Mouse (Mus musculus): ENCODE measurements around the gene Il15. TPM values are rescaled to one million over a fixed set of nuclear protein-coding genes. Genes with fewer than 3 reads are reported as not detected.

Il15 gene
- polyA plus RNA-seq, 1 experiment from 2014 or later = 5.5 TPM

GRCm38 (mm10) chr8:82401059-82401458 lies 2.0 kb downstream of the Il15 start:
- H3K4me3 ChIP-seq (replicated peaks; ENCODE audit: low read length) = no peak overlapping the region; the same call in 1 of the 2 replicates
- no peak overlapping the region for H3K9ac ChIP-seq (ENCODE audit: low read length)
- WGBS = 35% methylated on average over 2 of the region's 2 CpGs
- H3K27me3 ChIP-seq (ENCODE audit: control insufficient read depth, insufficient read depth, low read length) = no peaks in the 10 kb centered on the region
- H3K36me3 ChIP-seq (ENCODE audit: control insufficient read depth, insufficient read depth, low read length) = no peaks in the 10 kb centered on the region
- no peak overlapping the region for H3K27ac ChIP-seq (ENCODE audit: low read length)
- no peaks in the 10 kb centered on the region for H3K9me3 ChIP-seq (replicated peaks; ENCODE audit: control insufficient read depth, low read length)
- peaks cover 12% of the 10 kb centered on the region for H3K4me1 ChIP-seq (ENCODE audit: control insufficient read depth, insufficient read depth, low read length)
- ATAC-seq (ENCODE audit: insufficient read depth, low FRiP score) = no peak
- peak overlapping the region; percentile 33; the same call in 1 of the 2 replicates for H3K4me2 ChIP-seq (ENCODE audit: low read depth, low read length)

DNA sequence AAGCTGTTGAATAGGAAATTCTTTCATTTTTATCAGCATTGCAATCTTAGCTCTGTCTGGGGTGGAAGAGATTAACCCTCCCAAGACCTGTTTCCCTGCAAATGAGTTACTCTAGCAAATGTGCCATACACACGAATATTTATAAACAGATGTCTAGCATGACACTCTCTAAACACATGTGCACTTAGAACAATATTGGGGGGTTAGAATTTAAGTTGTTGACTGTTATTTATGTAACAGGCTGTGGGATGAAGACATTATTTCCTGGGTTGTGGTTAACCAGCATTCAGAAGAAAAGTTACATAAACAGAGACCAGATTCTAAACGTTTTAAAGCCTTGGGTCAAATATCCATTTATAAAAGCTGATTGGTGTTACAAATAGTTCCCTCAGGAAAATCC lies 2.6 kb downstream of the Il15 start:
- no peak overlapping the region for H3K4me3 ChIP-seq (replicated peaks; ENCODE audit: low read length)
- no peaks in the 10 kb centered on the region for H3K9me3 ChIP-seq (replicated peaks; ENCODE audit: control insufficient read depth, low read length)
- H3K27ac ChIP-seq (ENCODE audit: low read length) = no peak overlapping the region
- WGBS = 20% methylated on average over 2 of the region's 2 CpGs
- H3K4me1 ChIP-seq (ENCODE audit: control insufficient read depth, insufficient read depth, low read length) = peaks cover 12% of the 10 kb centered on the region
- H3K36me3 ChIP-seq (ENCODE audit: control insufficient read depth, insufficient read depth, low read length) = no peaks in the 10 kb centered on the region
- no peak for ATAC-seq (ENCODE audit: insufficient read depth, low FRiP score)
- 0 out of 2 replicates have a peak overlapping the region, but pooled peaks have one; percentile 9 for H3K4me2 ChIP-seq (ENCODE audit: low read depth, low read length)
- no peaks in the 10 kb centered on the region for H3K27me3 ChIP-seq (ENCODE audit: control insufficient read depth, insufficient read depth, low read length)
- no peak overlapping the region for H3K9ac ChIP-seq (ENCODE audit: low read length)

GRCm38 (mm10) chr8:82398546-82398945 lies 4.5 kb downstream of the Il15 start:
- H3K4me1 ChIP-seq (ENCODE audit: control insufficient read depth, insufficient read depth, low read length) = peaks cover 12% of the 10 kb centered on the region

DNA sequence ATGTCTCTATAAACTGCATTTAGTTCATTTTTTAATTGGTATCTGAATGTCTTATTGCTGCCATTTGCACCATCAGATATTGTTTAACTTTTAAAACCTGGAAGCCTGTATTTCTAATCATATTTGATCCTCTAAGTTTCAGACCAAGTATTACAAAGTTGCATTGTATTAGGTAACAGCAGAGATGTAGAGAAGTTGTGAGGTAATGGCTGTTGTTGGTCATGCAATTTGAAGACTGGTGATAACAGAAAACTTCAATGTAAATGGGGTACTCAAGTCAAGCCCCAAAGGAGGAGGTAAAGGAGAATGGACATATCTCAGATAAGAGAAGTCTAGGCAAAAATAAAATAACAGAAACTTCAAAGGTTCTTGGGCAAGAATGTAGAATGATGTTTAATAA lies 11.8 kb downstream of the Il15 start:
- no peak overlapping the region for H3K4me3 ChIP-seq (replicated peaks; ENCODE audit: low read length)
- ATAC-seq (ENCODE audit: insufficient read depth, low FRiP score) = no peak
- H3K4me2 ChIP-seq (ENCODE audit: low read depth, low read length) = no peak overlapping the region
- no peaks in the 10 kb centered on the region for H3K27me3 ChIP-seq (ENCODE audit: control insufficient read depth, insufficient read depth, low read length)
- H3K9me3 ChIP-seq (replicated peaks; ENCODE audit: control insufficient read depth, low read length) = no peaks in the 10 kb centered on the region
- no peaks in the 10 kb centered on the region; the same call in 1 of the 2 replicates for H3K4me1 ChIP-seq (ENCODE audit: control insufficient read depth, insufficient read depth, low read length)
- no peaks in the 10 kb centered on the region for H3K36me3 ChIP-seq (ENCODE audit: control insufficient read depth, insufficient read depth, low read length)
- H3K9ac ChIP-seq (ENCODE audit: low read length) = no peak overlapping the region
- H3K27ac ChIP-seq (ENCODE audit: low read length) = no peak overlapping the region

More at GRCm38 (mm10) chr8:82398546-82398945, 4.5 kb downstream of the Il15 start:
- H3K4me3 ChIP-seq (replicated peaks; ENCODE audit: low read length) = no peak overlapping the region
- H3K4me2 ChIP-seq (ENCODE audit: low read depth, low read length) = no peak overlapping the region
- no peak overlapping the region for H3K9ac ChIP-seq (ENCODE audit: low read length)
- WGBS = 88% methylated on average over 2 of the region's 2 CpGs
- no peak for ATAC-seq (ENCODE audit: insufficient read depth, low FRiP score)
- no peaks in the 10 kb centered on the region for H3K27me3 ChIP-seq (ENCODE audit: control insufficient read depth, insufficient read depth, low read length)
- H3K36me3 ChIP-seq (ENCODE audit: control insufficient read depth, insufficient read depth, low read length) = no peaks in the 10 kb centered on the region
- H3K9me3 ChIP-seq (replicated peaks; ENCODE audit: control insufficient read depth, low read length) = no peaks in the 10 kb centered on the region
- no peak overlapping the region for H3K27ac ChIP-seq (ENCODE audit: low read length)

GRCm38 (mm10) chr8:82388356-82388902 lies 14.6 kb downstream of the Il15 start:
- WGBS = 63% methylated on average over 1 of the region's 1 CpGs
- Histone ChIP-seq H3K27me3 (ENCODE audit: control insufficient read depth, insufficient read depth, low read length) (no peaks in the 10 kb centered on the region), H3K36me3 (ENCODE audit: control insufficient read depth, insufficient read depth, low read length) (no peaks in the 10 kb centered on the region), H3K4me3 (replicated peaks; ENCODE audit: low read length) (no peak overlapping the region), H3K9ac (ENCODE audit: low read length) (no peak overlapping the region), H3K9me3 (replicated peaks; ENCODE audit: control insufficient read depth, low read length) (no peaks in the 10 kb centered on the region), H3K4me2 (ENCODE audit: low read depth, low read length) (no peak overlapping the region), H3K4me1 (ENCODE audit: control insufficient read depth, insufficient read depth, low read length) (peaks cover 4% of the 10 kb centered on the region; the same call in 1 of the 2 replicates), H3K27ac (ENCODE audit: low read length) (no peak overlapping the region)
- ATAC-seq (ENCODE audit: insufficient read depth, low FRiP score) = no peak

DNA sequence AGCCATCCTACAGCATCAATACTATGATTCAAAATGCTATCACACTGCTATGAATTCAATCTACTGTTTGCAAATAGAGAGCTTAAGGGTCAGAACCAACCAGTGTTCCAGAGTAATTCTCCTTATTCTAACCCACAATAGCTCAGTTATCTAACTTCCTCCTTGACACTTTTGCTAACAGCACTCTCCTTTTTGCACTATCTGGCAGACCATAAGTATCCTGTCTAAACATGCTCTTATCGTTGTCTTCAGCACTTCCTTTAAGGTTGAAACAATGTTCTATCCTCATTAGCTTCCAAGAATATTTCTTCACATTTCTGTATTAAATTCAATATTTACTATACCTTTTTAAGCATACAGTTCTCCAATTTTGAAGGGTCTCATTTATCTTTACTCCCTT lies 15.4 kb downstream of the Il15 start:
- H3K9me3 ChIP-seq (replicated peaks; ENCODE audit: control insufficient read depth, low read length) = no peaks in the 10 kb centered on the region
- no peak overlapping the region for H3K4me2 ChIP-seq (ENCODE audit: low read depth, low read length)
- H3K4me3 ChIP-seq (replicated peaks; ENCODE audit: low read length) = no peak overlapping the region
- ATAC-seq (ENCODE audit: insufficient read depth, low FRiP score) = no peak
- WGBS = 34% methylated on average over 1 of the region's 1 CpGs
- H3K36me3 ChIP-seq (ENCODE audit: control insufficient read depth, insufficient read depth, low read length) = no peaks in the 10 kb centered on the region
- peaks cover 4% of the 10 kb centered on the region; the same call in 1 of the 2 replicates for H3K4me1 ChIP-seq (ENCODE audit: control insufficient read depth, insufficient read depth, low read length)
- no peaks in the 10 kb centered on the region for H3K27me3 ChIP-seq (ENCODE audit: control insufficient read depth, insufficient read depth, low read length)
- H3K27ac ChIP-seq (ENCODE audit: low read length) = no peak overlapping the region
- H3K9ac ChIP-seq (ENCODE audit: low read length) = no peak overlapping the region

DNA sequence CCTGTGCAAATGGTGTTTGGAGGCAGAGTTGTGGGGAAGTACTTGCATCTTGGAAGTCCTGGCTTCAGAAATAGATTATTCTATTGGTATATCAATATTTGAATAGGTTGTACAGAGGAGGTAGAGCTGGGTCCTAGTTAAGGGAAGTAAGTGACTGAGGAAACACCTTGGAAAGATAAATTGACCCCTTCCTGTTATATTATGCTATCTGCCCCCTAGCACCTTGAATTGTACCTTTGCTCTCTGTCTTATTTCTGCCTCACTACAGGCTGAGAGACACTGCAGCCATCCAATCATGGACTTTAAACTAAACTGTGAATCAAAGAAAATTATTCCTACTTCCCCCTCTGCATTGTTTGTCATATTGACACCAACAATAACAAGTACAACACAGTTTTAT lies 17.2 kb downstream of the Il15 start:
- Histone ChIP-seq H3K36me3 (ENCODE audit: control insufficient read depth, insufficient read depth, low read length) (no peaks in the 10 kb centered on the region), H3K9ac (ENCODE audit: low read length) (no peak overlapping the region), H3K4me2 (ENCODE audit: low read depth, low read length) (no peak overlapping the region), H3K27ac (ENCODE audit: low read length) (no peak overlapping the region), H3K27me3 (ENCODE audit: control insufficient read depth, insufficient read depth, low read length) (no peaks in the 10 kb centered on the region), H3K9me3 (replicated peaks; ENCODE audit: control insufficient read depth, low read length) (no peaks in the 10 kb centered on the region), H3K4me3 (replicated peaks; ENCODE audit: low read length) (no peak overlapping the region), H3K4me1 (ENCODE audit: control insufficient read depth, insufficient read depth, low read length) (peaks cover 4% of the 10 kb centered on the region; the same call in 1 of the 2 replicates)
- no peak for ATAC-seq (ENCODE audit: insufficient read depth, low FRiP score)

DNA sequence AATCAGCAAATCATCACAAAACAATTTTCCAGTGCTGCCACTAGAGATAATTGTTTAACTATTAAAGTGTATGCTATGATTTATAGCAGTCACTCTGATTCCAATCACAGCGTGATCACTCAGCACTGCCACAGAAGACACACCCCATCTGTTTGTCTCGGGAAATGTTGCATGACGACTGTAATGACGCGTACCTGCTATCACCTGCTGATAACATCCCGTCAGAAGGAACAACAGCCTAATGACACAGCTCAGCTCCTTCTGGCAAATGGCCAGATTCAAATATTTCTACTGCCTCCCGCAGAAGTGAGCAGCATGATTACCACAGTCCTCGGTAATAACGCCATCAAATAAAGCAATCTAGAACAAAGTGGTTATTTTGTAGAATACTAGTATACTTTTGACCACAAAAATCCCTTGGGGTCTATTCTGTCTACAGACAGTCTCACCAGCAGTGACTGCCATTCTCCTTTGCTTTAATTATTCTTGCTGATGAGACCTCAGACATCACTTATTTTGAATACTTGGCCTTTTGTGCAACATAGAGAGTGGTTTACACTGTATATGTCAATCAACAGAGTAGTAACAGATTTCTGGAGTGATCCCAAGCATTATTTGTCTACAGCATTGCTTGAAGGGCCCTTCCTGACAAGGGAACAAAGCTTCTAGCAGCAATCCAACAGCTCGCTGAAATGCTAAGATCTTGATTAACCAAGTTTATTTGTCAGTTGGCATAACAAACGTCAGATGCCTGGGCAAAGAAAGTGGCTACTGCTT lies 18.4 kb downstream of the Il15 start:
- H3K4me1 ChIP-seq (ENCODE audit: control insufficient read depth, insufficient read depth, low read length) = peaks cover 4% of the 10 kb centered on the region; the same call in 1 of the 2 replicates
- no peak overlapping the region for H3K9ac ChIP-seq (ENCODE audit: low read length)
- H3K4me3 ChIP-seq (replicated peaks; ENCODE audit: low read length) = no peak overlapping the region
- ATAC-seq (ENCODE audit: insufficient read depth, low FRiP score) = peak; percentile 21; the same call in 1 of the 2 replicates
- H3K4me2 ChIP-seq (ENCODE audit: low read depth, low read length) = no peak overlapping the region
- H3K36me3 ChIP-seq (ENCODE audit: control insufficient read depth, insufficient read depth, low read length) = no peaks in the 10 kb centered on the region
- H3K9me3 ChIP-seq (replicated peaks; ENCODE audit: control insufficient read depth, low read length) = no peaks in the 10 kb centered on the region
- no peak overlapping the region for H3K27ac ChIP-seq (ENCODE audit: low read length)
- H3K27me3 ChIP-seq (ENCODE audit: control insufficient read depth, insufficient read depth, low read length) = no peaks in the 10 kb centered on the region
- WGBS = 36% methylated on average over 11 of the region's 11 CpGs

DNA sequence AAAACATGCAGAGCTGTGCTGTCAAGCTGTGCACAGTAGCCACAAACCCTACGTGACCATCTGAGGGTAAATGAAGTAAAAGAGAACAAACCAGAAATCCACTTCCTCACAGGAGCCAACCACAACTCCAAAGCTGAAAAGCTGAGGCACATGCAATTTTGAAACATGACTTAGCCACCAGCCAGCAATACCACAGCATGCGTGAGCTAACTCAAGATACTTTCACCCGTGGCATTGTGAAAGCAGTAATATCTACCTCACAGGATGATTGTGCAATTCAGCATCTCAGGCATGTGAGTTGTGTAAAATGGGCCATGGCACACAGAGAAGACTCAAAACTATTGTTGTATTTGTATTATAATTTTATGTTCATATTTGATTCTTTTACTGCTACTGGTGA lies 19.7 kb downstream of the Il15 start:
- H3K4me3 ChIP-seq (replicated peaks; ENCODE audit: low read length) = no peak overlapping the region
- no peak for ATAC-seq (ENCODE audit: insufficient read depth, low FRiP score)
- no peaks in the 10 kb centered on the region for H3K9me3 ChIP-seq (replicated peaks; ENCODE audit: control insufficient read depth, low read length)
- no peak overlapping the region for H3K27ac ChIP-seq (ENCODE audit: low read length)
- H3K4me2 ChIP-seq (ENCODE audit: low read depth, low read length) = no peak overlapping the region
- H3K36me3 ChIP-seq (ENCODE audit: control insufficient read depth, insufficient read depth, low read length) = no peaks in the 10 kb centered on the region
- H3K9ac ChIP-seq (ENCODE audit: low read length) = no peak overlapping the region
- WGBS = 79% methylated on average over 3 of the region's 3 CpGs
- H3K4me1 ChIP-seq (ENCODE audit: control insufficient read depth, insufficient read depth, low read length) = peaks cover 4% of the 10 kb centered on the region; the same call in 1 of the 2 replicates
- no peaks in the 10 kb centered on the region for H3K27me3 ChIP-seq (ENCODE audit: control insufficient read depth, insufficient read depth, low read length)
